Mouse (Mus musculus) neural tube, embryonic 10.5 days (tissue): ENCODE results near the gene Upf1.

Experiments used
- DNase-seq: peaks from one replicate; pipeline ENCODE4 v3.0.0-alpha.2; 2017; ENCODE audit warnings: low spot score; ENCODE audit errors: extremely low spot score

The Upf1 gene

GRCm38 (mm10) chr8:70360769-70361168 lies 7.7 kb upstream of the Upf1 start:
- peak; percentile 23 for DNase-seq

- DNase-seq: no peak
Measured at GRCm38 (mm10) chr8:70359411-70359810, 6.3 kb upstream of the Upf1 start.

GRCm38 (mm10) chr8:70356111-70356510 lies 3.0 kb upstream of the Upf1 start:
- no peak for DNase-seq

GRCm38 (mm10) chr8:70354004-70354403 lies 926 bp upstream of the Upf1 start:
- DNase-seq: no peak

GRCm38 (mm10) chr8:70352657-70353151 lies 374 bp downstream of the Upf1 start:
- no peak for DNase-seq

GRCm38 (mm10) chr8:70352000-70352384 lies 1.1 kb downstream of the Upf1 start:
- no peak for DNase-seq

GRCm38 (mm10) chr8:70351035-70351999 lies 1.8 kb downstream of the Upf1 start:
- DNase-seq: no peak

- DNase-seq: no peak
Measured at GRCm38 (mm10) chr8:70347860-70348420, 5.1 kb downstream of the Upf1 start.

GRCm38 (mm10) chr8:70347443-70347842 lies 5.6 kb downstream of the Upf1 start:
- no peak for DNase-seq

- DNase-seq: no peak
Measured at GRCm38 (mm10) chr8:70344279-70344678, 8.8 kb downstream of the Upf1 start.

- no peak for DNase-seq
Measured at GRCm38 (mm10) chr8:70343696-70344095, 9.4 kb downstream of the Upf1 start.

GRCm38 (mm10) chr8:70343076-70343475 lies 10.0 kb downstream of the Upf1 start:
- DNase-seq: no peak

GRCm38 (mm10) chr8:70342007-70342406 lies 11.1 kb downstream of the Upf1 start:
- DNase-seq: no peak

- DNase-seq: no peak
Measured at GRCm38 (mm10) chr8:70340659-70341058, 12.4 kb downstream of the Upf1 start.

GRCm38 (mm10) chr8:70338931-70339330 lies 14.1 kb downstream of the Upf1 start:
- DNase-seq: no peak

- no peak for DNase-seq
Measured at GRCm38 (mm10) chr8:70332878-70333202, 20.2 kb downstream of the Upf1 start.

- peak; percentile 79 for DNase-seq
Measured at GRCm38 (mm10) chr8:70332070-70332877, 20.8 kb downstream of the Upf1 start.

- DNase-seq: peak; percentile 41
Measured at GRCm38 (mm10) chr8:70331526-70331925, 21.6 kb downstream of the Upf1 start.

- no peak for DNase-seq
Measured at GRCm38 (mm10) chr8:70330741-70331364, 22.2 kb downstream of the Upf1 start.

GRCm38 (mm10) chr8:70329835-70330740 lies 23.0 kb downstream of the Upf1 start:
- peak; percentile 78 for DNase-seq
